Mouse (Mus musculus) heart, adult 8-10 months (tissue): ENCODE measurements around the gene Gpsm2. TPM values are rescaled to one million over a fixed set of nuclear protein-coding genes. Genes with fewer than 3 reads are reported as not detected.
"Not testable (repeated sequence)": the region's sequence is repeated elsewhere in the genome, so short reads cannot be mapped to it uniquely, and the experiment has no call there.

Experiments
- DNase-seq: peaks from one replicate; pipeline ENCODE4 v3.0.0; 2022; ENCODE audit warnings: low spot score
- total RNA-seq, 4 experiments: library from RNA; stranded (reverse); gene quantifications; 2 replicates each; pipeline ENCODE4 v1.2.4; 2022

Gpsm2 gene
- total RNA-seq, 4 experiments from 2014 or later, result 0.41 to 1.3 (median 0.61) TPM

- DNase-seq, result no peak
Observed at GRCm38 (mm10) chr3:108727344-108727743, 5.2 kb upstream of the Gpsm2 start.

- DNase-seq, result no peak
Observed at GRCm38 (mm10) chr3:108726413-108726812, 4.3 kb upstream of the Gpsm2 start.

- DNase-seq, result peak; percentile 21
Observed at GRCm38 (mm10) chr3:108721076-108721991, 775 bp downstream of the Gpsm2 start.

GRCm38 (mm10) chr3:108719761-108720160, 2.3 kb downstream of the Gpsm2 start:
- no peak for DNase-seq

GRCm38 (mm10) chr3:108719357-108719756, 2.8 kb downstream of the Gpsm2 start:
- no peak for DNase-seq

GRCm38 (mm10) chr3:108717896-108718502, 4.1 kb downstream of the Gpsm2 start:
- DNase-seq, result no peak

- DNase-seq, result no peak
Observed at GRCm38 (mm10) chr3:108714837-108715236, 7.3 kb downstream of the Gpsm2 start.

- DNase-seq, result no peak
Observed at GRCm38 (mm10) chr3:108713065-108713675, 8.9 kb downstream of the Gpsm2 start.

- no peak for DNase-seq
Observed at GRCm38 (mm10) chr3:108711296-108711695, 10.8 kb downstream of the Gpsm2 start.

GRCm38 (mm10) chr3:108702789-108703188, 19.3 kb downstream of the Gpsm2 start:
- DNase-seq, result no peak

- DNase-seq, result peak; percentile 26
Observed at GRCm38 (mm10) chr3:108701256-108701655, 20.9 kb downstream of the Gpsm2 start.

GRCm38 (mm10) chr3:108699786-108700185, 22.3 kb downstream of the Gpsm2 start:
- DNase-seq, result no peak

GRCm38 (mm10) chr3:108698662-108699061, 23.4 kb downstream of the Gpsm2 start:
- DNase-seq, result no peak

GRCm38 (mm10) chr3:108694321-108694720, 27.8 kb downstream of the Gpsm2 start:
- DNase-seq, result no peak

GRCm38 (mm10) chr3:108689979-108690378, 32.1 kb downstream of the Gpsm2 start:
- DNase-seq, result no peak

- DNase-seq, result no peak
Observed at GRCm38 (mm10) chr3:108689446-108689845, 32.7 kb downstream of the Gpsm2 start.

- DNase-seq, result no peak
Observed at GRCm38 (mm10) chr3:108689015-108689441, 33.1 kb downstream of the Gpsm2 start.

- no peak for DNase-seq
Observed at GRCm38 (mm10) chr3:108685701-108686100, 36.4 kb downstream of the Gpsm2 start.

GRCm38 (mm10) chr3:108683597-108683996, 38.5 kb downstream of the Gpsm2 start:
- DNase-seq, result not testable (repeated sequence)

GRCm38 (mm10) chr3:108681004-108681403, 41.1 kb downstream of the Gpsm2 start:
- no peak for DNase-seq

- no peak for DNase-seq
Observed at GRCm38 (mm10) chr3:108676616-108677015, 45.5 kb downstream of the Gpsm2 start.

GRCm38 (mm10) chr3:108660941-108661340, 61.2 kb downstream of the Gpsm2 start:
- no peak for DNase-seq
